Mouse (Mus musculus) spleen, adult 10 weeks (tissue): ENCODE measurements around the gene Siglech. TPM values are rescaled to one million over a fixed set of nuclear protein-coding genes. Genes with fewer than 3 reads are reported as not detected.

Experiments used
- polyA plus RNA-seq: library from polyadenylated mRNA; stranded (reverse); fragments of 350-450 nt; fragmentation: Illumina TruSeq; extraction: RNeasy Lipid Tissue Mini Kit (QIAGEN cat#74804); gene quantifications from one replicate; pipeline ENCODE4 v1.2.3, GENCODE M21; 2015; ENCODE audit warnings: low replicate concordance; ENCODE audit not compliant: insufficient read depth

Siglech gene
- polyA plus RNA-seq: 52.3 TPM

DNA sequence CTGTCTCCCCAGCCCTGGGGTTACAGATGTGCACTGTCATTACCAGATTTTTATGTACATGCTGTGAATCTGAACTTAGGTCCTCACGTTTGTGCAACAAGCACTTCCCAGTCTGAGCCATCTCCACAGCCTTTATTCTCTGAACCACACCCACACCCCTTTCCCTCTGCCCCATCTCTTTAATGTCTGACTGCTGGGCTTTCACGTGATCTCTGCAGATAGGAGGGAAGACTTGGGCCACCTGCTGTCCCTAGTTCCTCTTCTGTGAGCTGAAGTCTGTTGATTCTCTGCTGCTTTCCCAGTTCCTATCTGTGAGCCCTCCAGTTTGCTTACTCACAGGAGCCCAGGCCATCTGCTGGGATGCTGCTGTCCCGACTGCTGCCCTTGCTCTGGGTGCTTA, at the start of gene Siglech:
TSS of gene Siglech (plus strand) at position 253 of the 400 bp plus-strand sequence.

DNA sequence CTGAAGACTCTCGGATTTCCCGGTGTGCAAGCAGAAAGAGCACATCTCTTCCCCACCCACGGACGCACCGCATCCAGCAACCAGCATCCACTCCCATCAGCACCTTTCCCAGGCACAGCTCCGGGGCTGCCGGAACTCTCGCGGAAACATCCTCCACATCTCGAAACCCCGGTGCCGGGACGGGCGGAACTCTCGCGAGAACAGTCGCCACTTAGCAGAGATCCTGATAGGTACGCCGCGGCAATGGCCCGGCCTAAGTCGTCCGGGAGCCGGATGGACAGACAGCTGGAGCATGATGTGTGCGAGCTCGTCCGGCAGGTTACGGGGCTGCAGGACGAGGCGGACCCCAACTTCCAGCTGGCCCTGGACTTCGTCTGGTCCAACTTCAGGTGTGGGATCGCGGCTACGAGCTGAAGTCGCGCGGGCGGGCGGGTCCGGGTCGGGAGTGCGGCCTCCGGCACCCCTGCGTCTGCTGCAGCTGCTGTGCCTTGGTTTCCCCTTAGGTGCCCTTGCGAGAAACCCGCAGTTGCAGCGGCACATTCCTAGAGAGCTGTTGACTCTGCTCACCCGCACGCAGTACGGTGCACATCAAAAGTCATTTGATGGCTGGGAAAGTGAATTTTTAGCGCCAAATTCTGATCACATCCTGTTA, 26.1 kb downstream of the Siglech start, which contains the start of gene Tubgcp5:
TSS of gene Tubgcp5 (plus strand) at position 203 of the 652 bp plus-strand sequence.

Other genes with a start within 250 kb of the Siglech start
- 48.7 TPM for gene Tubgcp5, start 26.0 kb downstream of the Siglech start, polyA plus RNA-seq
- 37.9 TPM for gene Cyfip1, start 73.6 kb downstream of the Siglech start, polyA plus RNA-seq
- 58.0 TPM for gene Nipa2, start 194.3 kb downstream of the Siglech start, polyA plus RNA-seq